Mouse (Mus musculus) kidney, adult 2 months (tissue): Measurements from ENCODE around the gene Fxyd2.

Source experiments
- CTCF ChIP-seq: fragments of 200-500 bp; conservative IDR thresholded peaks from 2 replicates; pipeline ENCODE4 v1.5.1; 2011; ENCODE audit warnings: low read depth, mild to moderate bottlenecking, control low read depth, low read length, moderate library complexity, mixed read lengths; ENCODE audit not compliant: insufficient read depth, insufficient read length
- POLR2A ChIP-seq: fragments of 200-500 bp; IDR thresholded peaks from one replicate; pipeline ENCODE4 v1.6.1; 2011; ENCODE audit warnings: low read depth, low read length, control low read depth

DNA sequence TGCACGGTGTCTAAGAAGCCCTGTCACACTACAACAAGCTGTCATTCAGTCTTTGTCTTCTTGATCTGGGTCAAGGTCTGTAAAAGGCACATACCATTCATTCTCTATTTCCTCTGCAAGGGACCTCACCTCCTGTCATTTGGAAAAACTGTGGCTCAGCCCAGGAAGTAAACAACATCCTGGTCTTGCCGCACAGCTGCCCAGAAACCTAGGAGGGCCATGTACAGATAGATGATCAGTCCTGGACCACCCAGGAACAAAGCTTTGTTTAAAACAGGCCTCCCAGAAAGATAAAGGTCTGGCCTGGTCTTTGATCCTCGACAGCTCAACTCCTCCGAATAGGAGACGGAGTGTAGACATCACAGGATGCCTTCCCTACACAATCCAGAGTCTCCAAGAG lies 49.6 kb upstream of the Fxyd2 start:
- TF ChIP-seq POLR2A (no peak), CTCF (no peak)
